Mouse (Mus musculus): ENCODE results near the gene Ybx2. TPM values are rescaled to one million over a fixed set of nuclear protein-coding genes. Genes with fewer than 3 reads are reported as not detected.
"Not testable (repeated sequence)": the region's sequence is repeated elsewhere in the genome, so short reads cannot be mapped to it uniquely, and the experiment has no call there.

Ybx2 gene
- polyA plus RNA-seq, 1 experiment from 2014 or later: 5.1 TPM

- peak; percentile 98 for DNase-seq (ENCODE audit: low spot score, missing footprints)
Measured at GRCm38 (mm10) chr11:69913554-69914371, 21.8 kb upstream of the Ybx2 start, which contains the start of gene Gps2. Gene Gps2 (plus strand): TSS chr11:69913888.

GRCm38 (mm10) chr11:69914372-69914764 is 21.2 kb upstream of the Ybx2 start:
- H3K4me2 ChIP-seq: peak overlapping the region; percentile 74
- peak overlapping the region; percentile 77 for H3K27ac ChIP-seq (ENCODE audit: low read depth, low read length)
- WGBS: 3% methylated on average over 17 of the region's 17 CpGs
- H3K9ac ChIP-seq (ENCODE audit: low read length): peak overlapping the region; percentile 89
- ATAC-seq (ENCODE audit: low FRiP score) (no peak), DNase-seq (ENCODE audit: low spot score, missing footprints) (no peak)
- H3K4me1 ChIP-seq (ENCODE audit: control insufficient read depth, insufficient read depth, low read length): peaks cover 29% of the 10 kb centered on the region
- no peaks in the 10 kb centered on the region for H3K27me3 ChIP-seq (ENCODE audit: control insufficient read depth, insufficient read depth, low read length)
- peak overlapping the region; percentile 72 for H3K4me3 ChIP-seq (ENCODE audit: low read depth, low read length)
- H3K36me3 ChIP-seq (ENCODE audit: control insufficient read depth, insufficient read depth, low read length): peaks cover 50% of the 10 kb centered on the region
- no peaks in the 10 kb centered on the region for H3K9me3 ChIP-seq (ENCODE audit: control insufficient read depth, low read length)

More at GRCm38 (mm10) chr11:69913554-69914371, 21.8 kb upstream of the Ybx2 start, which contains the start of gene Gps2:
- Histone ChIP-seq H3K9ac (ENCODE audit: low read length) (peak within 1 kb of the TSS; percentile 89), H3K9me3 (ENCODE audit: control insufficient read depth, low read length) (no peaks in the 10 kb centered on the region), H3K4me1 (ENCODE audit: control insufficient read depth, insufficient read depth, low read length) (peaks cover 23% of the 10 kb centered on the region), H3K4me3 (ENCODE audit: low read depth, low read length) (peak within 1 kb of the TSS; percentile 72), H3K27ac (ENCODE audit: low read depth, low read length) (peak within 1 kb of the TSS; percentile 77), H3K4me2 (peak within 1 kb of the TSS; percentile 74), H3K36me3 (ENCODE audit: control insufficient read depth, insufficient read depth, low read length) (peaks cover 54% of the 10 kb centered on the region), H3K27me3 (ENCODE audit: control insufficient read depth, insufficient read depth, low read length) (no peaks in the 10 kb centered on the region)
- peak; percentile 92 for ATAC-seq (ENCODE audit: low FRiP score)
- 2% methylated on average over 61 of the region's 61 CpGs for WGBS

GRCm38 (mm10) chr11:69914917-69915430 is 20.6 kb upstream of the Ybx2 start:
- no peak for DNase-seq (ENCODE audit: low spot score, missing footprints)
- H3K9me3 ChIP-seq (ENCODE audit: control insufficient read depth, low read length): no peaks in the 10 kb centered on the region
- ATAC-seq (ENCODE audit: low FRiP score): no peak
- peak overlapping the region; percentile 74 for H3K4me2 ChIP-seq
- H3K9ac ChIP-seq (ENCODE audit: low read length): peak overlapping the region; percentile 89; the same call in 1 of the 2 replicates
- peaks cover 47% of the 10 kb centered on the region for H3K36me3 ChIP-seq (ENCODE audit: control insufficient read depth, insufficient read depth, low read length)
- no peak overlapping the region for H3K27ac ChIP-seq (ENCODE audit: low read depth, low read length)
- peak overlapping the region; percentile 72 for H3K4me3 ChIP-seq (ENCODE audit: low read depth, low read length)
- WGBS: 41% methylated on average over 9 of the region's 9 CpGs
- H3K27me3 ChIP-seq (ENCODE audit: control insufficient read depth, insufficient read depth, low read length): no peaks in the 10 kb centered on the region
- peaks cover 33% of the 10 kb centered on the region for H3K4me1 ChIP-seq (ENCODE audit: control insufficient read depth, insufficient read depth, low read length)

DNA sequence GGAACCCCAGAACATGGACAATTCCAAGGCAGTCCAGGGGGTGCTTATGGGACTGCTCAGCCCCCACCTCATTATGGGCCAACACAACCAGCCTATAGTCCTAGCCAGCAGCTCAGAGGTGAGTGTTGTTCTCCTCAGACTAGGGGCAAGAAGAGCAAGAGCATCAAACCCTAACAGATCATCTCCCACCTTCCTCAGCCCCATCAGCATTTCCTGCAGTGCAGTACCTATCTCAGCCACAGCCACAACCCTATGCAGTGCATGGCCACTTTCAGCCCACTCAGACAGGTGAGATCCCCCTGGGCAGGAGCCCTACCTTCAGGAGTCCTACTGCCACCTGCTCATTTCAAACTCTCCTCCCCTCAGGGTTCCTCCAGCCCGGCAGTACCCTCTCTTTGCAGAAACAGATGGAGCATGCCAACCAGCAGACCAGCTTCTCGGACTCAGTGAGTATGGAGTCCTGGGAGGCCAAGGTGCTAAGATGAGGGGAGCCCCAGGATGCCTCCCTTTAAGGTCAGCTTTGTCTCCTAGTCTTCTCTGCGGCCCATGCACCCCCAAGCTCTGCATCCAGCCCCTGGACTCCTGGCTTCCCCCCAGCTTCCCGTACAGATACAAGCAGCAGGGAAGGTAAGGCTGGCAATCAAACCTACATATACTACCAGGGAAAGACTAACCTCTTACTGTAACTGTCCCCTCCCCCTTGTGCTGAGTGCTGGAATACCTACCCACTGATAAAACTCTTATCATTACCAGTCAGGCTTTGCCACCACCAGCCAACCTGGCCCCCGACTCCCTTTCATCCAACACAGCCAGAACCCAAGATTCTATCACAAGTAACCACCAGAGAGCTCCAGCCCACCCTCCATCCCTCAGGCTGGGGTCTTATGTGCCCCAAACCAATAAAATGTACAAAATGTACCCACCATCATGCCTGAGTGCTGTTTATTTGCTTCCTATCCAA is 19.6 kb upstream of the Ybx2 start:
- Histone ChIP-seq H3K36me3 (ENCODE audit: control insufficient read depth, insufficient read depth, low read length) (peaks cover 37% of the 10 kb centered on the region), H3K4me3 (ENCODE audit: low read depth, low read length) (no peak overlapping the region), H3K9ac (ENCODE audit: low read length) (no peak overlapping the region), H3K27me3 (ENCODE audit: control insufficient read depth, insufficient read depth, low read length) (no peaks in the 10 kb centered on the region), H3K4me1 (ENCODE audit: control insufficient read depth, insufficient read depth, low read length) (peaks cover 33% of the 10 kb centered on the region), H3K27ac (ENCODE audit: low read depth, low read length) (no peak overlapping the region), H3K9me3 (ENCODE audit: control insufficient read depth, low read length) (no peaks in the 10 kb centered on the region), H3K4me2 (peak overlapping the region; percentile 74; the same call in 1 of the 2 replicates)
- ATAC-seq (ENCODE audit: low FRiP score): no peak
- peak; percentile 72 for DNase-seq (ENCODE audit: low spot score, missing footprints)
- 65% methylated on average over 5 of the region's 5 CpGs for WGBS

GRCm38 (mm10) chr11:69916652-69917378 is 18.8 kb upstream of the Ybx2 start:
- 73% methylated on average over 7 of the region's 7 CpGs for WGBS
- H3K9me3 ChIP-seq (ENCODE audit: control insufficient read depth, low read length); H3K27me3 ChIP-seq (ENCODE audit: control insufficient read depth, insufficient read depth, low read length); ATAC-seq (ENCODE audit: low FRiP score); H3K9ac ChIP-seq (ENCODE audit: low read length); H3K27ac ChIP-seq (ENCODE audit: low read depth, low read length); H3K4me3 ChIP-seq (ENCODE audit: low read depth, low read length); H3K4me2 ChIP-seq: not testable (repeated sequence)
- Histone ChIP-seq H3K36me3 (ENCODE audit: control insufficient read depth, insufficient read depth, low read length) (peaks cover 30% of the 10 kb centered on the region), H3K4me1 (ENCODE audit: control insufficient read depth, insufficient read depth, low read length) (peaks cover 33% of the 10 kb centered on the region)
- peak; percentile 72 for DNase-seq (ENCODE audit: low spot score, missing footprints)

- Histone ChIP-seq H3K9me3 (ENCODE audit: control insufficient read depth, low read length) (no peaks in the 10 kb centered on the region), H3K4me1 (ENCODE audit: control insufficient read depth, insufficient read depth, low read length) (peaks cover 35% of the 10 kb centered on the region), H3K27me3 (ENCODE audit: control insufficient read depth, insufficient read depth, low read length) (no peaks in the 10 kb centered on the region), H3K4me3 (ENCODE audit: low read depth, low read length) (no peak overlapping the region), H3K36me3 (ENCODE audit: control insufficient read depth, insufficient read depth, low read length) (peaks cover 24% of the 10 kb centered on the region), H3K9ac (ENCODE audit: low read length) (no peak overlapping the region), H3K4me2 (no peak overlapping the region), H3K27ac (ENCODE audit: low read depth, low read length) (no peak overlapping the region)
- ATAC-seq (ENCODE audit: low FRiP score) (no peak), DNase-seq (ENCODE audit: low spot score, missing footprints) (no peak)
- WGBS: 89% methylated on average over 8 of the region's 8 CpGs
Measured at GRCm38 (mm10) chr11:69917379-69917948, 18.1 kb upstream of the Ybx2 start.

DNA sequence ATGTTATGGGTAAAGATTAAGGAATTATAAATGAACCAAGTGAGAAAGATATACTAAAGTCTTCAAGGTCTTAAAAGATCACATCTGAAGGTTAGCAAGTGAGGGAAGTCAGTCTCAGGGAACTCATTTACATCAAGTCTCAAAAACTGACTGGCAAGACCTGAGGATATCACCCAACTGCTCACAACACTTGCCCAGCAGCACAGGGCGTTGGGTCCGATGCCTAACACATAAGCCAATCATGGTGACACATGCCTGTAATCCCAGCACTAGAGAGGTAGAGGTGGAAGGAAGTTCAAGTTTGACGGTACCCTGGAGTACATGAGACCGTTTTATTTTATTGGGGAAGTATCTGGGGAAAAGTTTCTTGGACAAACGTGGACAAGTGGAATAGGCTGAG is 17.5 kb upstream of the Ybx2 start:
- ATAC-seq (ENCODE audit: low FRiP score): no peak
- H3K9me3 ChIP-seq (ENCODE audit: control insufficient read depth, low read length): no peaks in the 10 kb centered on the region
- DNase-seq (ENCODE audit: low spot score, missing footprints): no peak
- 89% methylated on average over 5 of the region's 5 CpGs for WGBS
- peaks cover 34% of the 10 kb centered on the region for H3K4me1 ChIP-seq (ENCODE audit: control insufficient read depth, insufficient read depth, low read length)
- H3K36me3 ChIP-seq (ENCODE audit: control insufficient read depth, insufficient read depth, low read length): peaks cover 21% of the 10 kb centered on the region
- no peak overlapping the region; the same call in 1 of the 2 replicates for H3K4me3 ChIP-seq (ENCODE audit: low read depth, low read length)
- no peak overlapping the region for H3K9ac ChIP-seq (ENCODE audit: low read length)
- no peak overlapping the region for H3K4me2 ChIP-seq
- no peak overlapping the region for H3K27ac ChIP-seq (ENCODE audit: low read depth, low read length)
- no peaks in the 10 kb centered on the region for H3K27me3 ChIP-seq (ENCODE audit: control insufficient read depth, insufficient read depth, low read length)

DNA sequence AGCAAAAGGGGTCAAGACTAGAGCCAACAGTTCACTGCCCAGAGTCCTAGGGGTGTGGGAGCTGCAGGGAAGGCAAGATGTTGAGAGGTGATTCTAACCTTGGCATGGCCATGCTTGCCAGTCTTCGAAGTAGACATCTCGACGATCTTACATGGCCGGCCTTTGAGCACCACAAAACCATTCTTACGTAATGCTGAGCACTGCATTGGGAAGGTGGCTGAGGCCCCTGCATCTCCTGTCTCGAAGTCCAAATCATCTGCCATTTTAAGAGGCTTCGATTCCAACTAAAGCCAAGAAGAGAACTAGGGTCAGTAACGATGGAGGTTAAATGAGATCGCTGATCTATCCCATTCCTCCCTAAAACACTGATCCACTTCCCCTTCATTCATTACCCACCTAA is 16.5 kb upstream of the Ybx2 start:
- H3K27ac ChIP-seq (ENCODE audit: low read depth, low read length): no peak overlapping the region
- H3K27me3 ChIP-seq (ENCODE audit: control insufficient read depth, insufficient read depth, low read length): no peaks in the 10 kb centered on the region
- peaks cover 21% of the 10 kb centered on the region for H3K36me3 ChIP-seq (ENCODE audit: control insufficient read depth, insufficient read depth, low read length)
- ATAC-seq (ENCODE audit: low FRiP score) (no peak), DNase-seq (ENCODE audit: low spot score, missing footprints) (no peak)
- peak overlapping the region; percentile 95; the same call in 1 of the 2 replicates for H3K4me3 ChIP-seq (ENCODE audit: low read depth, low read length)
- WGBS: 84% methylated on average over 9 of the region's 9 CpGs
- peak overlapping the region; percentile 87 for H3K4me2 ChIP-seq
- no peak overlapping the region for H3K9ac ChIP-seq (ENCODE audit: low read length)
- H3K4me1 ChIP-seq (ENCODE audit: control insufficient read depth, insufficient read depth, low read length): peaks cover 29% of the 10 kb centered on the region
- no peaks in the 10 kb centered on the region for H3K9me3 ChIP-seq (ENCODE audit: control insufficient read depth, low read length)

Data from midbrain, embryonic 11.5 days (tissue).